Mouse (Mus musculus): ENCODE measurements around the gene Dlgap4. TPM values are rescaled to one million over a fixed set of nuclear protein-coding genes. Genes with fewer than 3 reads are reported as not detected.

The Dlgap4 gene
- polyA plus RNA-seq, 1 experiment = 72.1 TPM

GRCm38 (mm10) chr2:156741998-156742397, 128.5 kb downstream of the Dlgap4 start:
- no peak for TF ChIP-seq POLR2A (IDR thresholded peaks at IDR 0.05; ENCODE audit: borderline replicate concordance, low read depth, low read length)
- TF ChIP-seq CTCF (IDR thresholded peaks at IDR 0.05; ENCODE audit: low read depth, low read length) = no peak
- H3K4me1 ChIP-seq (ENCODE audit: control insufficient read depth, insufficient read depth, low read length) = peaks cover 25% of the 10 kb centered on the region

GRCm38 (mm10) chr2:156743248-156743647, 129.7 kb downstream of the Dlgap4 start:
- no peak overlapping the region for H3K27ac ChIP-seq (ENCODE audit: insufficient read depth, low read depth, low read length)
- no peak overlapping the region for H3K4me3 ChIP-seq (ENCODE audit: insufficient read depth, low read length)
- peaks cover 15% of the 10 kb centered on the region for H3K4me1 ChIP-seq (ENCODE audit: control insufficient read depth, insufficient read depth, low read length)
- no peak for TF ChIP-seq CTCF (IDR thresholded peaks at IDR 0.05; ENCODE audit: low read depth, low read length)
- no peak for TF ChIP-seq POLR2A (IDR thresholded peaks at IDR 0.05; ENCODE audit: borderline replicate concordance, low read depth, low read length)

More at GRCm38 (mm10) chr2:156741998-156742397, 128.5 kb downstream of the Dlgap4 start:
- H3K4me3 ChIP-seq (ENCODE audit: insufficient read depth, low read length) = no peak overlapping the region
- no peak overlapping the region for H3K27ac ChIP-seq (ENCODE audit: insufficient read depth, low read depth, low read length)

- TF ChIP-seq POLR2A (IDR thresholded peaks at IDR 0.05; ENCODE audit: borderline replicate concordance, low read depth, low read length) (no peak), CTCF (IDR thresholded peaks at IDR 0.05; ENCODE audit: low read depth, low read length) (no peak)
- Histone ChIP-seq H3K4me1 (ENCODE audit: control insufficient read depth, insufficient read depth, low read length) (peaks cover 13% of the 10 kb centered on the region), H3K27ac (ENCODE audit: insufficient read depth, low read depth, low read length) (no peak overlapping the region), H3K4me3 (ENCODE audit: insufficient read depth, low read length) (no peak overlapping the region)
These were observed 130.9 kb downstream of the Dlgap4 start for GRCm38 (mm10) chr2:156744414-156744813.

GRCm38 (mm10) chr2:156747315-156747714, 133.8 kb downstream of the Dlgap4 start:
- no peak overlapping the region for H3K27ac ChIP-seq (ENCODE audit: insufficient read depth, low read depth, low read length)
- no peaks in the 10 kb centered on the region for H3K4me1 ChIP-seq (ENCODE audit: control insufficient read depth, insufficient read depth, low read length)
- TF ChIP-seq CTCF (IDR thresholded peaks at IDR 0.05; ENCODE audit: low read depth, low read length) (no peak), POLR2A (IDR thresholded peaks at IDR 0.05; ENCODE audit: borderline replicate concordance, low read depth, low read length) (no peak)
- H3K4me3 ChIP-seq (ENCODE audit: insufficient read depth, low read length) = no peak overlapping the region

GRCm38 (mm10) chr2:156749687-156750086, 136.2 kb downstream of the Dlgap4 start:
- Histone ChIP-seq H3K4me3 (ENCODE audit: insufficient read depth, low read length) (no peak overlapping the region), H3K4me1 (ENCODE audit: control insufficient read depth, insufficient read depth, low read length) (no peaks in the 10 kb centered on the region), H3K27ac (ENCODE audit: insufficient read depth, low read depth, low read length) (no peak overlapping the region)
- TF ChIP-seq CTCF (IDR thresholded peaks at IDR 0.05; ENCODE audit: low read depth, low read length) = no peak
- TF ChIP-seq POLR2A (IDR thresholded peaks at IDR 0.05; ENCODE audit: borderline replicate concordance, low read depth, low read length) = no peak

- Histone ChIP-seq H3K4me3 (ENCODE audit: insufficient read depth, low read length) (no peak overlapping the region), H3K4me1 (ENCODE audit: control insufficient read depth, insufficient read depth, low read length) (no peaks in the 10 kb centered on the region), H3K27ac (ENCODE audit: insufficient read depth, low read depth, low read length) (no peak overlapping the region)
- TF ChIP-seq POLR2A (IDR thresholded peaks at IDR 0.05; ENCODE audit: borderline replicate concordance, low read depth, low read length) (no peak), CTCF (IDR thresholded peaks at IDR 0.05; ENCODE audit: low read depth, low read length) (no peak)
These were observed 143.4 kb downstream of the Dlgap4 start for GRCm38 (mm10) chr2:156756937-156757336.

- H3K27ac ChIP-seq (ENCODE audit: insufficient read depth, low read depth, low read length) = no peak overlapping the region
- TF ChIP-seq POLR2A (IDR thresholded peaks at IDR 0.05; ENCODE audit: borderline replicate concordance, low read depth, low read length) = no peak
- TF ChIP-seq CTCF (IDR thresholded peaks at IDR 0.05; ENCODE audit: low read depth, low read length) = 0 out of 2 replicates have a peak, but pooled peaks have one; percentile 17
- no peaks in the 10 kb centered on the region for H3K4me1 ChIP-seq (ENCODE audit: control insufficient read depth, insufficient read depth, low read length)
These were observed 147.5 kb downstream of the Dlgap4 start for GRCm38 (mm10) chr2:156760843-156761505.

GRCm38 (mm10) chr2:156761521-156762278, 148.2 kb downstream of the Dlgap4 start:
- H3K27ac ChIP-seq (ENCODE audit: insufficient read depth, low read depth, low read length) = no peak overlapping the region
- no peak overlapping the region for H3K4me3 ChIP-seq (ENCODE audit: insufficient read depth, low read length)
- H3K4me1 ChIP-seq (ENCODE audit: control insufficient read depth, insufficient read depth, low read length) = no peaks in the 10 kb centered on the region
- no peak for TF ChIP-seq POLR2A (IDR thresholded peaks at IDR 0.05; ENCODE audit: borderline replicate concordance, low read depth, low read length)
- no peak for TF ChIP-seq CTCF (IDR thresholded peaks at IDR 0.05; ENCODE audit: low read depth, low read length)

More at GRCm38 (mm10) chr2:156760843-156761505, 147.5 kb downstream of the Dlgap4 start:
- H3K4me3 ChIP-seq (ENCODE audit: insufficient read depth, low read length) = no peak overlapping the region

- no peak overlapping the region for H3K4me3 ChIP-seq (ENCODE audit: insufficient read depth, low read length)
- no peak for TF ChIP-seq POLR2A (IDR thresholded peaks at IDR 0.05; ENCODE audit: borderline replicate concordance, low read depth, low read length)
- no peak for TF ChIP-seq CTCF (IDR thresholded peaks at IDR 0.05; ENCODE audit: low read depth, low read length)
- H3K27ac ChIP-seq (ENCODE audit: insufficient read depth, low read depth, low read length) = no peak overlapping the region
- no peaks in the 10 kb centered on the region for H3K4me1 ChIP-seq (ENCODE audit: control insufficient read depth, insufficient read depth, low read length)
These were observed 149.0 kb downstream of the Dlgap4 start for GRCm38 (mm10) chr2:156762499-156762898.

GRCm38 (mm10) chr2:156763101-156763500, 149.6 kb downstream of the Dlgap4 start:
- Histone ChIP-seq H3K27ac (ENCODE audit: insufficient read depth, low read depth, low read length) (no peak overlapping the region), H3K4me1 (ENCODE audit: control insufficient read depth, insufficient read depth, low read length) (no peaks in the 10 kb centered on the region), H3K4me3 (ENCODE audit: insufficient read depth, low read length) (no peak overlapping the region)
- TF ChIP-seq CTCF (IDR thresholded peaks at IDR 0.05; ENCODE audit: low read depth, low read length) = no peak
- TF ChIP-seq POLR2A (IDR thresholded peaks at IDR 0.05; ENCODE audit: borderline replicate concordance, low read depth, low read length) = no peak
